In the genomic region with DNA sequence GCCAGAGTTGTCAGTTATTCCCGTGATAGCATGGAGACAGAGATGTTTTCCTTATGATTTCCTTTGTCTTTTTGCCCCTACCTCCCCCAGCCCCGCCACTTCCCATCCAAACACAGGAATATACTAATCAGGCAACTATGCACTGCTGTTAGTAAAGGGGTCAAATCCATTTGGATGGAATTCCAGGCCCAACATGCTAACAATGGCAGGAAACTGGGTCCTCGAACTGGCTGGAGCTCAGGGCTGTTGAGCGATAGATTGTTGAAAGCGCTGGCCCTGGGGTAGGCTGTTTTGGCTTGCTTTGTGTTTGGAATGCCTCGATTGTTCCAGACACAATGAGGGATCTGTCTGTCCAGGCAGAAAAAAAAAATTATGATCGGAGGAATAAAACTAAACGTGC, we compare ENCODE assay signal across 9 mouse cellular contexts.
DNase-seq lines count a peak whose midpoint lies in the region; TF ChIP-seq lines count a peak whose summit lies in the region.
"Had no signal": no experiment of that assay in that cellular context is flagged by ENCODE, and none has a peak within 500 bp of the region (broad histone marks: within the 10 kb centered on the region; RNA-seq: fewer than 3 reads in every experiment).

No protein-coding gene starts in this region.

- peaks cover 39% of the 10 kb centered on the region for H3K4me1 ChIP-seq in heart, embryonic 10.5 days

- H3K4me3 ChIP-seq in left cerebral cortex, adult 2 months, result no peak overlapping the region
- H3K4me3 ChIP-seq in heart, embryonic 10.5 days, result no peak overlapping the region

- H3K36me3 ChIP-seq in heart, embryonic 10.5 days, result no peaks in the 10 kb centered on the region

- H3K9me3 ChIP-seq in heart, embryonic 10.5 days, result no peaks in the 10 kb centered on the region

- H3K27ac ChIP-seq in left cerebral cortex, adult 2 months, result 0 out of 2 replicates have a peak overlapping the region, but pooled peaks have one; percentile 53
- H3K27ac ChIP-seq in heart, embryonic 10.5 days, result peak overlapping the region; percentile 77; the same call in 1 of the 2 replicates

- no peak for TF ChIP-seq CTCF in left cerebral cortex, adult 2 months (IDR thresholded peaks at IDR 0.05)

- no peak for DNase-seq in left cerebral cortex, adult 2 months (ENCODE audit: extremely low spot score in 1 of 2, low spot score in 2 of 2)
- no peak for DNase-seq in left cerebral cortex, postnatal 4 days
- DNase-seq in heart, embryonic 10.5 days (ENCODE audit: low spot score), result no peak
- DNase-seq in kidney, postnatal 14 days, result peak; percentile 54
- DNase-seq in retina, postnatal 1 day, result peak; percentile 61
- DNase-seq in left cerebral cortex, adult 8-10 months (ENCODE audit: low spot score in 2 of 2), result no peak
- DNase-seq in left cerebral cortex, postnatal 36 days (ENCODE audit: low spot score in 2 of 2), result no peak
- DNase-seq: cerebellum, postnatal 14 days; right cerebral cortex, adult 18-20 months had no signal

- intact Hi-C loops in left cerebral cortex, adult 2 months (cut with DNase I), result loop anchor here (2.0 to 10.0 kb wide), 2 partner anchors 61 to 881 kb away; no protein-coding TSS in a partner anchor
- intact Hi-C loops in left cerebral cortex, postnatal 4 days (cut with DNase I), result no loop called here
- intact Hi-C loops in left cerebral cortex, postnatal 36 days (cut with DNase I), result loop anchor here (10.0 kb wide), 1 partner anchor 881 kb away; no protein-coding TSS in a partner anchor

- no peaks in the 10 kb centered on the region for H3K27me3 ChIP-seq in heart, embryonic 10.5 days (ENCODE audit: insufficient read depth, poor library complexity, severe bottlenecking)

- WGBS in heart, embryonic 10.5 days, result 62% methylated on average over 8 of the region's 8 CpGs

Comparison
In these comparisons a context has a peak if more than half of its experiments do, and no peak if none do; other contexts are left out.
1. DNase-seq: peak in kidney, postnatal 14 days (single experiment) and retina, postnatal 1 day (single experiment); none in left cerebral cortex, adult 2 months (0 of 2), left cerebral cortex, postnatal 4 days (single experiment), heart, embryonic 10.5 days (single experiment), left cerebral cortex, adult 8-10 months (0 of 2) and left cerebral cortex, postnatal 36 days (0 of 2).